Mouse (Mus musculus) olfactory bulb, adult 2 months (tissue): ENCODE measurements around the gene Tdp1. TPM values are rescaled to one million over a fixed set of nuclear protein-coding genes. Genes with fewer than 3 reads are reported as not detected.
A peak's percentile ranks its signal among the peaks of the same experiment; 100 is the strongest.

Source experiments
- H3K27ac ChIP-seq: fragments of 200-500 bp; 2 replicates; pipeline ENCODE4 v1.5.1; 2012; ENCODE audit warnings: low read depth, low read length; ENCODE audit not compliant: insufficient read depth
- H3K4me1 ChIP-seq: fragments of 200-500 bp; 2 replicates; pipeline ENCODE4 v1.6.1; 2012; ENCODE audit warnings: low read length; ENCODE audit not compliant: control insufficient read depth, insufficient read depth
- H3K4me3 ChIP-seq: fragments of 200-500 bp; 2 replicates; pipeline ENCODE4 v1.5.1; 2012; ENCODE audit warnings: mild to moderate bottlenecking, low read depth, low read length, moderate library complexity; ENCODE audit not compliant: insufficient read depth
- CTCF ChIP-seq: fragments of 200-500 bp; IDR thresholded peaks from 2 replicates; pipeline ENCODE4 v1.5.1; 2012; ENCODE audit warnings: low read depth, mild to moderate bottlenecking, low read length, moderate library complexity; ENCODE audit not compliant: insufficient read depth
- POLR2A ChIP-seq: fragments of 200-500 bp; IDR thresholded peaks from 2 replicates; pipeline ENCODE4 v1.6.1; 2012; ENCODE audit warnings: mild to moderate bottlenecking, low read depth, low read length, moderate library complexity; ENCODE audit not compliant: insufficient read depth
- WGBS: fragments of 180-500 bp; shearing (Covaris S2); methylation state at CpG from one replicate; pipeline ENCODE4 v1.1.7; 2018; 5-methylcytosine and 5-hydroxymethylcytosine counted together
- polyA plus RNA-seq: library from polyadenylated mRNA; stranded (reverse); fragments of >200 nt; gene quantifications from 2 replicates; pipeline ENCODE4 v1.2.4, GENCODE M21; 2012; ENCODE audit warnings: low replicate concordance; ENCODE audit not compliant: missing spikeins, insufficient read depth, insufficient read length

Tdp1 gene
- polyA plus RNA-seq, 1 experiment: not detected

DNA sequence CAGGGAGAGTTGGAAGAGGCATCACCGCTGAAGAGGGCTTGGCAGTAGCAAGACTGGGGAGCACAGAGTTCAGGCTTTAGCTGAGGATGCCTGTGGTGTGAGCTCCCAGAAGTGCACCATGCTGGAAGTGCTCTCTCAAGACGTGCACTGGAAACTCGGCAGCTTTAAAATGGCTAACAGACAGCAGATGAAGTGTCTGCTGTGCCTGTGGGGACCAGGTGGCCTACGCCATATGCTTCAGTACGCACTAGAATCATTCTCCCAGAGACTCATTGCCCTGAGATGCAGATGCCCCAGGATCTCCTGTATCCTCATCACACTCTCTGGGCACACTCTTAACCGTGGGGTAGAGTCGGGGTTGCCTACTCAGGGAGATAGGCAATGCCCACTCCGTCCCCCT, 51.1 kb downstream of the Tdp1 start:
- Histone ChIP-seq H3K4me1 (peaks cover 5% of the 10 kb centered on the region), H3K4me3 (no peak overlapping the region), H3K27ac (no peak overlapping the region)
- 94% methylated on average over 8 of the region's 8 CpGs for WGBS
- TF ChIP-seq POLR2A: no peak
- no peak for TF ChIP-seq CTCF

DNA sequence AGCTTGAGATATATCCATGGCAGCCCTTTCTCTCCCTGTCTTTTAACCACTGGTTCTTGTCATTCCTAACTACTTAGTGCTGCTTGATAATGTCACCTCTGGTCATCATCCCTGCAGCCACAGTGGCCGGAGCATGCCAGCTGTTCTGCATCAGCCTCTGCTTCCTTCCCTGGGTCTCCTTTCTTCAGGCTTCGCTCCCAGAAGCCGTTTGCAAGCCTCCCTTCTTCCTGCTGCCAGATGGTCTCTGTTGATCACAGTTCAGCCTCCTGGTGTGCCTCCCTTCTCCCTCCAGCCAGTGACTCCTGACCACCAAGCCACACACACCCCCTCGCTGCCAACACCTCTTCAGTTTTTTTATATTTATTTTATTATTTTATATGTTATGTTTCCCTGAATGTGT, 54.2 kb downstream of the Tdp1 start:
- WGBS: 81% methylated on average over 4 of the region's 4 CpGs
- H3K27ac ChIP-seq: no peak overlapping the region
- peaks cover 17% of the 10 kb centered on the region for H3K4me1 ChIP-seq
- no peak for TF ChIP-seq POLR2A
- no peak for TF ChIP-seq CTCF
- H3K4me3 ChIP-seq: no peak overlapping the region

DNA sequence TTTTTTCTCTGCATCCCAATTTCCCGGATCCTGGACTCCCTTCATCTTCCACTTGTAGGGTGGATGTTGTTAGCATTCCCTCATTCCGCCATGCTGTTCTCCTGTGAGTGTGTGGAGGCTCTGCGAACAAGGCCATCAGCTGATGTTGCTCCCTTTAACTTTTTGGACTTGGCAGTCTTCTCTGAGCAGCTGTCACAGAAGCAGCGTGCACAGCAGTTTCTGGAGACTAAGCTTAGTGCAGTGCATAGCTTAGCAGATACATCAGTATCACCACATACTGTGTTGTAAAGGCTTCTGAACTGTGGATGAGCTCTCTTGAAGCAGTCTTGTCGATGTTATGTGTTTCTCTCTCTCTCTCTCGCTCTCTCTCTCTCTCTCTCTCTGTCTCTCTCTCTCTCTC, 54.9 kb downstream of the Tdp1 start:
- Histone ChIP-seq H3K27ac (no peak overlapping the region), H3K4me3 (no peak overlapping the region), H3K4me1 (peaks cover 17% of the 10 kb centered on the region)
- TF ChIP-seq POLR2A (no peak), CTCF (no peak)
- WGBS: 76% methylated on average over 6 of the region's 6 CpGs

DNA sequence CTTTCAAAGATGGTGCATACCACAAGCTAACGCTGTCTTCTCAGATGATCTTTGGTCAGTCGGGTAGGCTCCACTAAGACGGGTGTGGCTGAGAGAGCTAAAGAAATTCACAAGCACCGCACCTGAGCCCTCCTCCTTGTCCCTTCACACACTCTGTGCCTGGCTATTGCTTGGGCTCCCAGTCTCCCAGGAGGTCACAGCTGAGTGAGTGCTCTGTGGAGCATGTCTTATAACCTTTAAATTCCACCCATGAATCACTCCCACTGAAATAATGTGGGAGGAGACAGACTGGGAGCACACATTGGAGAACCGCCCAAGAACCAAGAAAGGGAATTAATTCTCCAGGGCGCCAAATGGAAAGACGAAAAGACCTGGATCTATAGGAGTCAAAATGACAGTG, 56.4 kb downstream of the Tdp1 start:
- Histone ChIP-seq H3K4me3 (no peak overlapping the region), H3K27ac (no peak overlapping the region), H3K4me1 (peaks cover 17% of the 10 kb centered on the region)
- TF ChIP-seq CTCF (no peak), POLR2A (no peak)
- 65% methylated on average over 7 of the region's 7 CpGs for WGBS

DNA sequence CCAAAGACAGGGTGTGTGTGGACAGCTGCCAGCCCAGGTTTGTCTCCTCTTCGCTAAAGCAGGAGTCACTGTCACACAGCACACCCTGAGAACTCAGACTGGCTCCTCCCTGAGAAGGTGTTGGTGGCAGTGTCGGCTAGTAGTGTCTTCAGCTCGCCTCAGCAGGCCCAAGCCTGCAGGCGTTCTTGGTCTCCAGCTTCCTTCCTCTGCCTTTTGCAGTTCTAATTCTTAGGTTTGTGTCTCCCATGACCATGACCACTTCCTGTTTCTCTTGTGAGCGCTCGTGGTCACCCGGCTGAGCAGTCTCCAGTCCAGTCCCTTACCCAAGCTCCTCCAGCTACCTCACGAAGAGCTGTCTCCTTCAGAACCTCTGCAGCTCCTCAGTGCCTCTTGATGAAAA, 58.1 kb downstream of the Tdp1 start:
- WGBS: 89% methylated on average over 8 of the region's 8 CpGs
- no peak overlapping the region for H3K4me3 ChIP-seq
- peak overlapping the region; percentile 34; the same call in 1 of the 2 replicates for H3K27ac ChIP-seq
- no peak for TF ChIP-seq POLR2A
- TF ChIP-seq CTCF: no peak
- peaks cover 17% of the 10 kb centered on the region for H3K4me1 ChIP-seq

DNA sequence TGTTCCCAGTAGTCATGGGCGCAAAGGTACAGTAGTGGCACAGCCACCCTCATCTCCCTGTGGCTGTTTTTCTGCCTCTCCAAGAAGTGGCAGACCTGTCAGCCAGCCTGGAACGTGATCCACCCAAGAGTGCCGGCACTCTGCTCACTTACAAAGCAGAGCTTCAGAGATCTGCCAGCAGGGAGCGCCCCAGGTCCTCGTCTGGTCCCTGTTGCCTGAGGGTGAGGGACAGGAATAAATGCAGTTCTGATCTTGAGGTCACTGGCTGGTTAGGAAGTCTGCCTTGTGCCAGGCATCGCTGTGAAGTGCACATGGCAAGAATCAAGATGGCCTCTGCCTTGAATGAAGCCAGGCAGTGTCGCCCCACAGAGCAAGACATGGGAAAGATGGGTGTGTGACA, 68.6 kb downstream of the Tdp1 start:
- no peak overlapping the region for H3K27ac ChIP-seq
- H3K4me1 ChIP-seq: peaks cover 4% of the 10 kb centered on the region; the same call in 1 of the 2 replicates
- no peak overlapping the region for H3K4me3 ChIP-seq
- 46% methylated on average over 7 of the region's 7 CpGs for WGBS
- TF ChIP-seq POLR2A (no peak), CTCF (0 out of 2 replicates have a peak, but pooled peaks have one; percentile 44)

DNA sequence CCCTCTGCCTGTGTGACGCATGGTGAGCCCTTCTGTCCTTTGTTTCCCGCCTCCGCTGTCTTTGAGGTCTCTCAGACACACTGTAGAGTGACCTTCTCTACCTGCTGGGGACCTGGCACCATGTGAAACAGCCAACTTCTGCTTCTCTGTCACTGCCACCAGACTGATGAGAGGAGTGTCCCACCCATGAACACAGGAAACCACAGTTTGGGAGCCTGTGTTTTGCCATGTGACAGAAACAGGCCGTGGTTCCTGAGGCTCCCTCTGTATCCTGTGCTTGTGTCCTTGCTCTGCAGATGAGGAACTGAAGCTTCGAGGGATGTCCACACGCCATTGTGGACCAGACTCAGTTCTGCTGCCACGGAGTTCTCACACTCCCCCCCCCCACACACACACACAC, 72.1 kb downstream of the Tdp1 start:
- Histone ChIP-seq H3K27ac (no peak overlapping the region), H3K4me3 (no peak overlapping the region), H3K4me1 (peaks cover 10% of the 10 kb centered on the region)
- 88% methylated on average over 7 of the region's 7 CpGs for WGBS
- TF ChIP-seq POLR2A (no peak), CTCF (no peak)

DNA sequence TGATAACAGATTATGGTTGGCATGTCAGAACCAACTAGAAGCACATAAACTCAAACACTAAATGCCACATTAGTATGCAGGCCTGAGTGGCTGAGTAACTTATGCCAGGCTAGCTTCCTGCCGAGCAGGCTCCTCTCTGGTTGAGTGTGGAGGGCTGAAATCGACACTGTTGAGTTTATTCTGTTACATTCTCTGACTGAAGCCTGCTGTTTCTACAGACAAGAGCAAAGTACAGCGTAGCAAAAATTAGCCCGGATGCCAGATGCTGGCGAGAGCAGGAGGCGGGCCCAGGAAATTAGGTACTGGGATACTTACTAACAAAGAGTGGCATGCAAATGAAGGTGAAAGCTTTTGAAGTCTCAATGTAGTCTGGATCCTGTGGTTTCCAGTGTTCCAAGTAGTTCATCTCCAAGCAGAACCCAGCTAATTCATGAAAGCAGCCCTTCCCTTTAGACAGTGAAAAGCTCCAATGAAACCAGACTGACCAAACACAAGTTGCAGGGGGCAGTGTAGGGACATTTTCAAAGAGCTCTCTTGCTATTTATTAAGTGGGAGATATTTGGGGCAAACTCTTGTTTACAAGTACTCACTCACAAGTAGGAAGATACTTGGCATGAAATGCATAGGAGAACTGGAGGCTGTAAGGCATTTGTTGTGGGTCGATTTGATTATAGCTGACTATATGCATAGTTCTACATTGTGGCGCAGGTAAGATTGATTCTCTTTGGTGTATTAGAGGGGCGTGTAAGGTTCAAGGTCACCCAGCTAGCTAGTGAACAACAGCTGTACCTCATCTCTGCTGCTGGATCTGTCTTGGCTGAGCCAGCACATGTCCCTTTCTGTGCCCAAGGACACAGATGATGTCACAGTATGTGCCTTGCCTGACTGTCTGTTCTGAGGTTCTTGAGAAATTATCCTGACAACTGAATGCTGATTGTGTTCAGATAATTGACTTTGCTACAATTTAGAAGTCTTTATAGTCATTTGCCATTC, 74.0 kb downstream of the Tdp1 start:
- Histone ChIP-seq H3K4me3 (no peak overlapping the region), H3K4me1 (peaks cover 8% of the 10 kb centered on the region), H3K27ac (peak overlapping the region; percentile 44; the same call in 1 of the 2 replicates)
- TF ChIP-seq POLR2A (no peak), CTCF (no peak)
- WGBS: 42% methylated on average over 9 of the region's 9 CpGs

DNA sequence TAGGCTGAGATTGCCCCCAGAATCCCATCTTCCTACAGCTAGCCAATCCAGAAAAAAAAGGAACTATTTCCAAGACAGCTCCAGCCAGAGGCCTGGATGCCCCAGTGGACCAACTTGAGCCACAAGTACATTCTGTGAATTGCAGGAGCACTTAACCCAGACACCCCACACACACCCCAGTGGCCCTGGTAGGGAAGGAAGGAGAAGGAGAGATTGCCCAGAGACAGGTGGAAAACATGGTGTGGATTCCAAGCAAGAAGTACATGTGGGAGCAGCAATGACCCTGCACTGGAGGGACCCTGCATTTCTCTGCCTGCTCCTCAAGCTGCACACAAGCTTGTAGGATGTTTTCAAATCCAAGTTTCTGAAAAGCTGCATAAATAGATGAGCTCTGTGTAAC, 75.0 kb downstream of the Tdp1 start:
- no peak overlapping the region for H3K27ac ChIP-seq
- no peak for TF ChIP-seq POLR2A
- TF ChIP-seq CTCF: no peak

DNA sequence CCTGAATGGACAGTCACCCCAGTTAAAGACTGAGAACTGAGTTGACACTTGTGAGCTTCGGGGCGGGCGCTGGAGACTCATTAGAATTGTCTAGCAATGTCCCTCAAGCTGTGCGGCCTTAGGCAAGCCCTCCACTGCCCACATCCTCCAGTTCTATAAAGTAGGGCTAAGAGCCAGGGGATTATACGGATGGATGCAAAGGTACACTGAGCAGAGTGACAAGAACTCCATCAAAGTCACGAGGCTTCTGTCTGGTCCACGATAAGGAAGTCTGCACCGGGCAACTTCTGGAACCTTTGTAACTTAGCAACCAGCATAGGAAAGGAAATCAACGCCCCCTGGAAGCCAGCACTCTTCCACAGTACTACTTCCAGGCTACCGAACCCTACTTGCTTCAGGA, 75.6 kb downstream of the Tdp1 start:
- WGBS: 28% methylated on average over 10 of the region's 10 CpGs
- Histone ChIP-seq H3K4me1 (peaks cover 14% of the 10 kb centered on the region), H3K27ac (no peak overlapping the region), H3K4me3 (no peak overlapping the region)
- TF ChIP-seq CTCF (no peak), POLR2A (no peak)

More for the DNA sequence above, 75.0 kb downstream of the Tdp1 start:
- Histone ChIP-seq H3K4me3 (no peak overlapping the region), H3K4me1 (peaks cover 8% of the 10 kb centered on the region)
